Mouse (Mus musculus) B cell, adult 67 days (primary cell): Measurements from ENCODE around the gene Gm44805. TPM values are rescaled to one million over a fixed set of nuclear protein-coding genes. Genes with fewer than 3 reads are reported as not detected.

ENCODE experiments used
- total RNA-seq, 2 experiments: library from RNA; stranded (reverse); gene quantifications; 4 replicates each; pipeline ENCODE4 v1.2.4; 2023

Gm44805 gene
- not detected for total RNA-seq

DNA sequence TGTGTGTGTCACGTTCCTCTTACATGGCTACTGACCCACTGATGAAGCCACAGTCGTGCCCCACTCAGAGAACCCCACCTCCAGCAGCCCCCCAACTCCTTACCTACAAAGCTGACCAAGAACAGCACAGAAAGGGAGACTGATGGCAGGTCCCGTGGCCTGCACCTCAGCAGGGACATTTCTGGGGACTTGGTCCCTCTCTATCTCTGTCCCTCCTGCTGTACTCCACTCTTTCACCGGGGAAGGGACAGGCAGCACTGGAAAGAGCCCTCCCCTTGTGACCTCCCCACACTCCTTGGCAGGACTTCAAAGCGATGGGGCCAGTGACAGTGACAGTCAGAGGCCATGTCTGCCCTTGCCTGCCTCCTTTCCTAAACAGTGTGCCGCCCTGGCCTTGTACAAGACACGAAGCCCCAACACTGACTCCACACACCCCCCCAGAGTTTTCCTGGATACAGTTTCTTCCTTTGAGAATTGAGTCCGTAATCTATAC is at the start of gene Gm44805, which contains the start of gene Apoc4:
Gene Gm44805 (minus strand): TSS at position 222 of the 493 bp plus-strand sequence.
Gene Apoc4 (minus strand): TSS at position 278 of the 493 bp plus-strand sequence.

DNA sequence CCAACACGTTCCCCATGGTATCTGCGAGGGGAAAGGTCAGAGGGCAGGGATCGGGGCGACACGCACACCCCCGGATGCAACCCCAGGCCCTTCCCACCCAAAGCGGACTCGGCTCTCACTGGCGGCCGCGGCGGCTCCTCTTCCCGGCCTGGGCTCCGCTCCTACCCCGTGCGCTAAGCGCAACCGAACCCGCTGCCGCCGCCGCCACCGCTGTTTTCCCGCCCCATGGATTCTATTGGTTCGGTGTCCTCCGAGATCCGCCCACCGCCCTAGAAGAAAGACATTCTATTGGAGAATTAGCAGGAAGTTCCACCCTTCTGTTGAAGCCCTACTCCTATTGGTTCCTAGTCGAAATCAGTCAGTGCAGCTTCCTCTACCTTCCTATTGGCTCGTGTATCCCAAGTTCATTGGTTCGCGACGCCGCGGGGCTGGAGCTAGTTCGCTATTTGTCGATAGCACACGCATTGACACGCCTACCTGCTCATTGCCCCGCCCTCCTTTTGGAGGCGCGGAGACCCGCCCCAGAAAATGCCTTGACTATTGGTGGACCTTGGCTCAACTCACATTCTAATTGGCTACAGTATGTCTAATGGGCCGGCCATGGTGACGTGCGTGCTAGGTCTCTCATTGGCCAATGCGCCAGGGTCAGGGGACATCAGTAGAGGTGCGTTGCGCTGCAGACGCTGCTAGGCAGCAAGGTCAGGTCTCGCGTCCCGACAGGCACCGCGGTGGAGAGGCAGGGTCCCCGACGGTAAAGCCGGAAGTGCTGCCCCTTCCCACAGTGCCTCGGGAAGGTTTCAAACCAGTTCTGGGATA is 34.2 kb upstream of the Gm44805 start, which contains the start of gene Tomm40:
Gene Tomm40 (minus strand): TSS at position 200 of the 816 bp plus-strand sequence.

DNA sequence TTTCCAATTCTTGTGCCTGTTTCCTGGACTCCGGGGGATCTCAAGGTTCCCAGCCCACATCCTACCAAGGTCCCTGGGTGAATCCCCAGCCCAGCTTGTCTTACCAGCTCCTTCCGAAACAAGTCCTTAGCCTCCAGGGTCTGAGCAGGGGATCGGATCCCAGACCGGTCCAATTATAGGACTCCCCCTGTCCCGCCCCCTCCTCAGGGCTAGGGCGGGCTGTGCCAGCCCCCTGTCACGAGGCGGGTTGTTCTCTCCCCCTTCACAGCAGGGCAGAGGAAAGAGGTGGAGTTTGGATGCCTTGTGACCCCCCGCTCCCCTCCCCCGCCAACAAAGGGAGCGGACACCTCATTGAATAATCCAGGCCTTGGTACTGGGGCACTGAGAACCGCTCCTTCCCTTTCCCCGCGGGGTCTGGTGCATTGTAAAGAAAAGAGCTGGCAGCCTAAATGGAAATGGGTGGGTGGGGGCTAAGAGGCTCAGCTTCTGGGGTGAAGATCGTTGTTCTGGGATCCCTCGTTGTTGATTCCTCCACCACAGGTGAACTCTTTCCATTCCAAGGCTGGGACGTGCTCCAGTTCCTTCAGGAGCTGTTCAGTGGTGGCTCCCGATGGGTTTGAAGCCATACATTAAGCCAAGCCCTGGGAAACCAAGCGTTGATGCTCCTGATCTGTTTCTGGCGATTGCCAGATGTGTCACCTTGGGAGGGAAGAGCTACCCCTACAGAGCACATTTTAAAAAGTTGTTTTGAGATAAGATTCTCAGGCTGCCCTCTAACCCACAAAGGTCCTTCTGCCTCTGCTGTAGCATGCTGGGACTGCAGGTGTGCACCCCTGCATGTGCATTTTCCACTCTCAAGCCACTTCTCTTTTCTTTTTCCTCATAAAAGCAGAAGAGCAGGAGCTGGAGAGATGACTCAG is 17.9 kb upstream of the Gm44805 start, which contains the start of gene Apoe:
Gene Apoe (minus strand): TSS at position 282 of the 920 bp plus-strand sequence.

DNA sequence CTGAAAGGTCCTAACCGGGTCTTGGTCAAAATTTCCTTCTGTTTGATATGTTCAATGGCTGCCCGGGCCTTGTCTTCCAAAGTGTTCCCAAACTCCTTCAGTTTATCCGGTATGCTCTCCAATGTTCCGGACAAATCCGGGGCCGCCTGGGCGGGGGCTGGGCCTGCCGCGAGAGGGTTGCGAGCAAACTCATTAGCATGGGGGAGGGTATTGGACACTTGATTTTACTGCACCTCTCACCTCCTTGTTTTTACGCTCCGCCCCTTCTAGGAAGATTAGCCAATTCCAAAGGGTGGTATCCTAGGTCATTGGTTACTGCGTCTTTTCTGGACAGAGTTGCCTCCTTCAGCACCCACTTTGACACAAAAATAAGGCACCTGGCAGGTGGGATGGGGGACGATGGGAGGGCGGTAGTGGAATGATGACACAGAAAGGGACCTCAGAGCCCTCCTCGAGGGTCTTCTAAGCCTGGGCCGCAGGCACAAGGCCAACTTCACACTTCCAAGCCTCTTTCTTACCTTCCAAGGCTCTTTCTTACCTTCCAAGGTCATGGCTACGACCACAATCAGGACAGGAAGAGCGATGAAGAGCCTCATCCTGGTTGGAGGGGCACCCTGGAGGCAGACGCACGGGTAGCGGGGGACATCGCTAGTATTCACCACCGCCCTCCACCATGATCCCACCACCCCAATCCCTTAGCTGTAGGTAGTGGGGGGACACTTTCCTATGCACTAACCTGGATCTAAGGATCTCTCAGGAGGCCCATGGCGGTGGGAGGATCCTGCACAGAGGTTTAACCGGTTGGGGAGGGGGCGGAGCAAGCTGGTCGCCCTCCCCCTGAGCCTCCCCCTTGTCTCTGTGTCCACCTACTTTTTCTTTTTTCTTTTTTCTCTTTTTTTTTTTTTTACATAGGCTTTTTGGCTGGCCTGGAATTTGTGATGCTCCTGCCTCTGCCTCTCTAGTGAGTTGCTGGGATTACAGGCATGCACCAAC is 10.9 kb upstream of the Gm44805 start, which contains the start of gene Apoc1:
Gene Apoc1 (minus strand): TSS at position 788 of the 993 bp plus-strand sequence.

DNA sequence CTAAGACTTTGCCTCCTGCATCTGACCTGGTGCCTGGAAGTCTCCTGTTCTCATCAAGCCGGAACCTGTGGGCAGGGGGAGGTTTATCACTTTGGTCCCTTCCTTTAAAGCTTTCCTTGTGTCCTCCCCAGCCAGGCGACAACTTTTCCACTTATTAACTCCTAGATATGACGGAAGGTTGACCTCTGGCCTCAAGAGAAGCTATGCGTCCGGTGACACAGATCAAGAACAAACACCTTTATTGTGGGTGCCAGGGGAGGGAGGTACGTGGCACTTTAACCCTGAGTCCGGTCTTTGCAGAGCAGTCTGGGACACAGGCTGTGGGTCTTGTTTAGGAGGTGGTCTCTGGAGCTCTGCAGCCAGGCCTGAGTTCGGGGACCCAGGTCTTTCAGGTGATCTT is 3.4 kb downstream of the Gm44805 start, which contains the start of gene Apoc2:
Gene Apoc2 (minus strand): TSS at position 70 of the 400 bp plus-strand sequence.

DNA sequence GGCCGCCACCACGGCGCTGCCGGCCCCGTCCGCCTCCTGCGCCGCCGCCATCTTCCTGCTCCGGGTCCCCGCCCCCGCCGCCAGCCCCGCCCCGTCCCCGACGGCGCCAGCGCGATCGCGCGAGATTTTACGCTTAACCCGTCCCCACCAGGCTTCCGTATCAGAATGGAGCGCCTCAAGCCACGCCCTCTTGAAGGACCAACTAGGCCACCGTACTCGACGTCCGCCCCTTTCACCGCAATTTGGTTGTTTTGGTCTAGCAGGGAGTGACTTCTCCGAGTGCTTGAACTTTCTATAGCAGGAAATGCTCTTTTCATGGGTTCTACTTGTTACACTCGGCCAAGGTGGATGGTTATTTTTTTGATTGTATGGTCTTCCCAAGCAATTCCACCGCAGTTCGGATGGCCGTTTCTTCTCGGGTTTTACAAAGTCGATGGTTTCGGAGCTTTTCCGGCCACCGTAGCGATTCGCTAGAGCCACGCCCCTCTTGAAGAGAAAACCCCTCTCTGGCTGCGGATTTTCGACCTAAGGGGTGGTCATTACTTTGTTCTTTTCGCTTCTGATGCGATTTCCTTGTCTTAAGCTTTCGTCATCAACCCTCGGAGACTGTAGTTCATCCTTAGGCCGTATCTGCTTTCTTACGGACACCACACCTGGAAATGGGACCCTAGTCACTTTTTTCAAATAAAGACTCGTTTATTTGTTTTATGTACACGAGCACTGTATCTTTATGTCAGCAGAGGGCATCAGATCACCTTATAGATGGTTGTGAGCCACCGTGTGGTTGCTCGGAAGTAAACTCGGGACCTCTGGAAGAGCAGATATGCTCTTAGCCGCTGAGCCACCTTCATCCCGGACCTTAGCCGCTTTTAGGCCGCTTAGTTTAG is 16.0 kb downstream of the Gm44805 start, which contains the start of gene Clptm1:
Gene Clptm1 (minus strand): TSS at position 79 of the 887 bp plus-strand sequence.

DNA sequence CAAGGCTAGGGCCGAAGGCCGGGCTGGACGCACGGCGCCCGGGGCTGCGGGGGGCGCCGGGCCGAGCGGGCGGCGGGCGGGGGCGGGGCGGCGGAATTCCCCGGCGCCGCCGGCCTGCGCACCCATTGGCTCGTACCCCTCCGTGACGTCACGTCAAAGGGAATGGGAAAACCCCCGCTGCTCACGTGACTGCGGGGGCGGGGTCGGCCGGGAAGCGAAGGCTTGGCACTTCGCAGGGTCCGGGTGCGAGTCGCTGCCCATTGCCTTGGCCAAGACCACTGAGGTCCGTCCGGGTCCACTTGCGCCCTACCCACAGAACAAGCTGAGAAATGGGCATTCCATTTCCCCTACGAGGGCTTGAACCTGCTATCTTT is 51.9 kb downstream of the Gm44805 start, which contains the start of gene Relb:
Gene Relb (minus strand): TSS at position 78 of the 374 bp plus-strand sequence.

Other genes with a start within 250 kb of the Gm44805 start
- 10 to 100 TPM; 29.5 to 30.7 TPM for gene Mark4, start 222.6 kb downstream of the Gm44805 start, total RNA-seq
- gene Exoc3l2, start 218.1 kb downstream of the Gm44805 start, total RNA-seq: not detected
- 1 to 10 TPM; 5.8 to 6.5 TPM for gene Bloc1s3, start 173.1 kb downstream of the Gm44805 start, total RNA-seq
- 10 to 100 TPM; 30.2 to 34.6 TPM for gene Trappc6a, start 173.0 kb downstream of the Gm44805 start, total RNA-seq
- under 1 TPM; 0.55 to 0.62 TPM for gene Nkpd1, start 163.6 kb downstream of the Gm44805 start, total RNA-seq
- 10 to 100 TPM; 58.2 to 64.2 TPM for gene Ppp1r37, start 118.3 kb downstream of the Gm44805 start, total RNA-seq
- gene Zfp296, start 104.1 kb downstream of the Gm44805 start, total RNA-seq: 10 to 100 TPM; 14.4 to 17.4 TPM
- 10 to 100 TPM; 88.5 to 93.3 TPM for gene Gemin7, start 103.8 kb downstream of the Gm44805 start, total RNA-seq
- 100 to 1,000 TPM; 111 to 118 TPM for gene Clasrp, start 76.9 kb downstream of the Gm44805 start, total RNA-seq
- gene Relb, start 52.0 kb downstream of the Gm44805 start, total RNA-seq: 100 to 1,000 TPM in 1 of 2 experiments, 10 to 100 TPM in 1; 94.7 to 102 TPM
- gene Clptm1, start 16.4 kb downstream of the Gm44805 start, total RNA-seq: 10 to 100 TPM; 80.3 to 90.7 TPM
- gene Apoc2, start 3.5 kb downstream of the Gm44805 start, total RNA-seq: not detected
- not detected for gene Apoc4, start 56 bp upstream of the Gm44805 start, total RNA-seq
- not detected for gene Apoc1, start 11.2 kb upstream of the Gm44805 start, total RNA-seq
- gene Apoe, start 17.8 kb upstream of the Gm44805 start, total RNA-seq: 10 to 100 TPM; 81.0 to 81.5 TPM
- gene Tomm40, start 34.0 kb upstream of the Gm44805 start, total RNA-seq: 10 to 100 TPM; 55.4 to 63.8 TPM
- not detected for gene Nectin2, start 69.1 kb upstream of the Gm44805 start, total RNA-seq
- not detected for gene Bcam, start 89.6 kb upstream of the Gm44805 start, total RNA-seq
- gene Cblc, start 115.4 kb upstream of the Gm44805 start, total RNA-seq: 1 to 10 TPM in 1 of 2 experiments, not detected in 1; 1.8 TPM
- gene Bcl3, start 141.3 kb upstream of the Gm44805 start, total RNA-seq: 10 to 100 TPM; 64.0 to 80.4 TPM
- gene Gm19345, start 170.6 kb upstream of the Gm44805 start, total RNA-seq: not detected
- gene Ceacam16, start 179.9 kb upstream of the Gm44805 start, total RNA-seq: 10 to 100 TPM; 14.4 to 16.7 TPM
- not detected for gene Ceacam19, start 206.5 kb upstream of the Gm44805 start, total RNA-seq
- 10 to 100 TPM; 20.9 to 22.8 TPM for gene Pvr, start 239.7 kb upstream of the Gm44805 start, total RNA-seq